Mouse (Mus musculus) gastrocnemius, postnatal 36 days (tissue): ENCODE results near the gene Ptprd. TPM values are rescaled to one million over a fixed set of nuclear protein-coding genes. Genes with fewer than 3 reads are reported as not detected.

Source experiments
- DNase-seq, 2 experiments: peaks; one replicate each; pipeline ENCODE4 v3.0.0; 2022
- intact Hi-C: fragments of 180-260 bp; cut with DNase I; formaldehyde crosslinking; loops from one replicate; pipeline ENCODE4 v1.15.1; 2025
- long read RNA-seq, 2 experiments: library from polyadenylated mRNA; stranded (forward); transcript quantifications; one replicate each; pipeline ENCODE4 v2.0.0; 2021
- total RNA-seq, 2 experiments: library from RNA; stranded (reverse); gene quantifications; 2 replicates each; pipeline ENCODE4 v1.2.3; 2021

The Ptprd gene
- total RNA-seq = 1 to 10 TPM; 5.2 to 6.7 TPM
- long read RNA-seq, experiment 1, partial matches to known transcripts = 0 of 2 reads
- long read RNA-seq, experiment 1, other reads (novel, unspliced or antisense) = 2 of 2 reads
- long read RNA-seq, experiment 2, partial matches to known transcripts = 0 of 1 reads
- long read RNA-seq, experiment 2, other reads (novel, unspliced or antisense) = 1 of 1 reads

DNA sequence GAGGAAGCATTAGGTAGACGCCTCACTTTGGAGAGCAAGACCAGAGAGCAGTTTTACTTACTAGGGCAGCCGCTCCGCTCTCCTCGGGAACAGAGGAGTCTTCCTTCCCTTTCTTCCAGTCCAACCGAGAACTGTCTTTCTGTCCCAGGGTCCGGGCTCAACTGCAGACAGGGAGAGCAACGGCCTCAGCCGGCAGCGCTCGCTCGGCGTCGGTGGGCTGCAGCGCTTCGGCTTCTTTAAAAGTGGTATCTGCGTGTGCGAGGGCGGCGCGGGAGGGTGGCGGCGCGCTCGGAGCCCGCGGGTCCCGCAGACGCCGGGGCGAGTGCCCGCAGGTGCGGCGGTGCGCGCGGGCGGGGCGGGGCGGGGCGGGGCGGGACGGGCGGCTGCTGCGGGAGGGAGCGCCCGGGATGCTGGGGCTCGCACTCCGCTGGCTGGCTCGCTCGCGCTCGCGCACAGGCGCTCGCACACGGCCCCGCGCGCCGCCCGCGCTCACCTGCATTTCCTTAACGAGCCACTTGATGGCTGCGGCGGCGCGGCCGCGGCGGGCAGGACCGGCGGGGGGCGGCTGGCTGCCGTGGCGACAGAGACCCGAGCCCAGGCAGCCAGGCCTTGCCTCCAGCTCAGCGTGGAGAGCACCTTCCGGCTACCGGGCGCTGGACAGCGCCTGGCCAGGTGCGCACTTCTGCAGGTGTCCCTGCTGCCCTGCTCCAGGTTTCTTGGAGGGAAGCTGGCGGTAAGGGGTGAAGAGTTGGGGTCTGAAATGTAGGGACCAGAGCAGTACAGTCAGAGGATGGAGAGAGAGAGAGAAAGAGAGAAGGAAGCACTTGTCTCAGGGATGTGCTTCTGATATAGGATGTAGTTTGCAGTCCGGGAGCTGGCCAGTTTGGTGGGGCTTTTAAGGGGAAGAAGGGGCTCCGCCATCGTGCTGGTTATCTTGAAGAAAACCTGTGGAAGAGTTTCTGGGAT lies at the start of gene Ptprd:
Gene Ptprd, minus strand, starts transcription at position 433 of the 966 bp plus-strand sequence.
- intact Hi-C loops = no loop called here

DNA sequence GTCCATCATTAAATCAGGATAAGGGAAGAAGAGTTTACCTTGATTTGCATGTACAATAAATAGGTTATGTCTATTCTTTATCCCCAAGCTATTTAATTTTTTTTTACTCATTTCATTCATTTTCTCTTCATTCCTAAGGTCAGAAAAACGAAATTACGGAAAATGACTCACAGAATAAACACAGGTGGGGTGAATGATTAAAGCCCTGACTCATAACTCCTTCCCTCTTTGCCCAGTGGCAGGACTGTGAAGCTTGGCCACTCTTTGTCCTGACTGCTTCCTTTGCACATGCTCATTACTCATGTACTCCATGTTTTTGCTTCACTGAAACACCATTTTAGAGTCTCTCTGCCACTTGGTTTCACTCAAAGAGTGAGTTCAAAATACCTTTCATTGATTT lies 24.1 kb upstream of the Ptprd start:
- intact Hi-C loops = no loop called here
- DNase-seq = no peak

More for the DNA sequence above, at the start of gene Ptprd:
- no peak for DNase-seq

GRCm38 (mm10) chr4:78235316-78235715 lies 23.6 kb upstream of the Ptprd start:
- intact Hi-C loops = no loop called here
- DNase-seq = no peak

- DNase-seq = no peak
- intact Hi-C loops = no loop called here
These were observed 22.9 kb upstream of the Ptprd start for GRCm38 (mm10) chr4:78234681-78235080.

DNA sequence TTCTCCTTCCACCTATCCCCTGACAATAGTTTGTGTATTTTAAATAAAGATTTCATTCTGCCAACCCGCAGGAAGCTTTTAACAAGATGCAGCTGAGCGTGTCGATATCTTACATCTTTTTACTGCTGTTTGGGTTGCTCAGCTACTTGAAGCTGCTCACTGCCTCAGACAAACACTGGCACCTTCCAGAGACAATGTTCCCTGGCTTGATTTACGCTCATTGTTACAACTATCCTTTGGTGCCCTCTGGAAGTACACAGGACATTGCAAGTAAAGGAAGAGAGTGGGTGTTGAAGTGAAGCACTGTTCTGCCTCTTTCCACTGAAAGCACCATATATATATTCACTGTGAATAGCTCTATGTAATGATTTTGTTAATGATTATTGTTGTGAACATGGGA lies 2.2 kb upstream of the Ptprd start:
- no peak for DNase-seq
- intact Hi-C loops = no loop called here

GRCm38 (mm10) chr4:78212941-78213340 lies 1.2 kb upstream of the Ptprd start:
- intact Hi-C loops = no loop called here
- DNase-seq = no peak

DNA sequence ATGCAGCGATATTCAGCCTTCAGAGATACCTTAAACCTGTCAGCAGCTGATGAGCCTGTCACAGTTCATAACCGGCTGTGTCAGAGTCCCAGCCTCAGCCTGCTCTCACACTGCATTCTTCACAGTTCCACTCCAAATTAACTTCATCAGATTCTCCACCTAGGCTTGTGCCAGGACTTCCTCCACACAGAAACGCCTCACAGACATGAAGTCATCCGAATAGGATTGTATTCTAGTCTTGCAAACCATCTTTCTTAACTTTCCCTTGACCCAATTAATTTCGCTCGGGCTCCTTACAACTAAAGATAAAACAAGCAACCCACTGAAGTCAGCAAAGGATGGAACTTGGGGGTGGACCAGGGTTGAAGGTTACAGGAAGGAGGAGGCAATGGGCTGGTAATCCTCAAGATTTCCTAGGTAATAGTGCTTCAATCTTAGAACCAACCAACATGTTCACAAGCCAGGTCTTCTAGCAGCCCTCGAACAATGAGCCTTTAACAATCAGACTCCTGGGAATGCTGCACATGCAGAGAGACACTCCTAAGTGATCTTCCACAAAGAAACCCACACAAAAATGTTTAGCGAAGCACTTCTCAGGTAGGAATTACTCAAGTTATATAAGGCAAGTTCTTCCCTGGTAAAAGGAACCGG lies 758 bp downstream of the Ptprd start:
- intact Hi-C loops = no loop called here
- no peak for DNase-seq

- no peak for DNase-seq
- intact Hi-C loops = no loop called here
These were observed 6.7 kb downstream of the Ptprd start for GRCm38 (mm10) chr4:78205018-78205417.

DNA sequence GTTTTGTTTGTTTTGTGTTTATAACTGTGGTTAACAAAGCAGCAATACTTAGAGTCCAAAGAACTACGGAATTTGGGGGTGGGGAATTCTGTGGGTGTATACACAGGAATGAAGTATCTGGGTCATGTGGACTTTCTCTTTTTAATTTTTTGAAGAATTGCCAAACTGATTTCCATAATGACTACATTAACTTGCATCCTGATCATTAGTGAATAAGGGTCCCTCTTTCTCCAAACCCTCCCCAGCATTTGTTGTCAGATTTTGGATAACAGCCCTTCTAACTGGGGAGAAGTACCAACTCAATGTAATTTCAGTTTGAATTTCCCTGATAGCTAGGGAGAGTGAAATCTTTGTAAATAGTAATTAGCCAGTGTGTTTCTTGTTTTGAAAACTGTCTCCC lies 43.3 kb downstream of the Ptprd start:
- intact Hi-C loops = no loop called here
- no peak for DNase-seq

GRCm38 (mm10) chr4:78160451-78160850 lies 51.3 kb downstream of the Ptprd start:
- intact Hi-C loops = no loop called here
- no peak for DNase-seq

DNA sequence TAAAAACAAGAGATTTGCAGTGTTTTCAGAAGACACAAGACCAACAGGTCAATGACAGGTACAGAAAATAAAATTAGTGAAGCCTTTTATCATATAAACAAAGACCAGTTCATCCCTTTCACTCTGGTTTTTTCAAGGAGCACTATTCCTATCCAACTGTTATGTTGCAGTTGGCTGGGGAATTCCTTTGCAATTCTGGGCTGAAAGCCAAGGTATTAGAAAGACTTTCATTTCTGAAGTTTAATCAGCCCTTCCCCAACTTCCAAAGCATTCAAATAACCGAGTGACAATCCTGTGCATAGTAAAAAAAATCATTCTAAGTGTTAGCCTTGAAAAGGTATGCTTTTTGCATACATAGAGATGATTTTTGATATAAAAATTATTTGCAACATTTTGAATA lies 61.2 kb downstream of the Ptprd start:
- intact Hi-C loops = no loop called here
- DNase-seq = no peak

- DNase-seq = no peak
- intact Hi-C loops = no loop called here
These were observed 69.0 kb downstream of the Ptprd start for GRCm38 (mm10) chr4:78142767-78143148.

GRCm38 (mm10) chr4:78142088-78142766 lies 69.5 kb downstream of the Ptprd start:
- no peak for DNase-seq
- intact Hi-C loops = no loop called here

DNA sequence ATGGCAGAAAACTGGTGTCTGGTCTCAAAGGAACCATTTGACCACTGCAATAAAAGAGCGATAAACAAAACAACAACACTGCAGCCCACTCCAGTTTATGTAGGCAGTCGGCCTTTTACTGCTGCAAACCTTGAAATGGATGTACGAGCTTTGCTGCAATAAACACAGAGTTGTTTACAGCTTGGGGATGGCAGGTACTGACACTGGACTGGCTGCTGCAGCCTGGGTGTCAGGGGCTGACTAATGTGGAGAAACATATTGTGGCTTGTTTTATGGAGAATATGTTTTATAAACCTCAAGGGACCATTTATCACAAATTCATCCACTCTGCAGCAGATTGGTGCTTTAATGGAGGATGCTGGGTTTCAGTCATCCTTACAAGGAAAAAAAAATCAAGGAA lies 100.9 kb downstream of the Ptprd start:
- DNase-seq = no peak
- intact Hi-C loops = no loop called here

GRCm38 (mm10) chr4:78097526-78097925 lies 114.2 kb downstream of the Ptprd start:
- no peak for DNase-seq
- intact Hi-C loops = no loop called here

DNA sequence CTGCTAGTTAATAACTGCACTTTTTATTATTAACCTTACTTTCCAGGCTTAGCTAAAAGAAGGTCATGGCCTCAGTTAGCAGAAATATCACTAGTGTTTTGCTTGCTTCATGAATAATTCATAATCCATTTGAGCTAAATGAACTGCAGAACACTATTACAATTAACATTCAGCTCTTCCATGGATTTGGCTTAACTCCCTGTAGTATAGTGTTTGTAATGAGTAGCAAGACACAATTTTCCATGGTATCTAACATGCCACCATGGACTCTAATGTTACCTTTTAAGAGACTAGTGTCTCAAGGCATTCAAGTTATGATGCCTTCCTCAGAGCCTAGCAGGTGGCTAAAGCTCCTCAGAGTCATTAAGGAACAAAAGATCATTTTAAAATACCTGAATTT lies 129.0 kb downstream of the Ptprd start:
- intact Hi-C loops = no loop called here
- no peak for DNase-seq

- DNase-seq = no peak
- intact Hi-C loops = no loop called here
These were observed 134.3 kb downstream of the Ptprd start for GRCm38 (mm10) chr4:78077499-78077898.

GRCm38 (mm10) chr4:78077087-78077486 lies 134.7 kb downstream of the Ptprd start:
- intact Hi-C loops = no loop called here
- no peak for DNase-seq

GRCm38 (mm10) chr4:78038401-78038800 lies 173.4 kb downstream of the Ptprd start:
- intact Hi-C loops = no loop called here

GRCm38 (mm10) chr4:78002065-78002464 lies 209.7 kb downstream of the Ptprd start:
- DNase-seq = no peak
- intact Hi-C loops = no loop called here

More at GRCm38 (mm10) chr4:78038401-78038800, 173.4 kb downstream of the Ptprd start:
- no peak for DNase-seq

DNA sequence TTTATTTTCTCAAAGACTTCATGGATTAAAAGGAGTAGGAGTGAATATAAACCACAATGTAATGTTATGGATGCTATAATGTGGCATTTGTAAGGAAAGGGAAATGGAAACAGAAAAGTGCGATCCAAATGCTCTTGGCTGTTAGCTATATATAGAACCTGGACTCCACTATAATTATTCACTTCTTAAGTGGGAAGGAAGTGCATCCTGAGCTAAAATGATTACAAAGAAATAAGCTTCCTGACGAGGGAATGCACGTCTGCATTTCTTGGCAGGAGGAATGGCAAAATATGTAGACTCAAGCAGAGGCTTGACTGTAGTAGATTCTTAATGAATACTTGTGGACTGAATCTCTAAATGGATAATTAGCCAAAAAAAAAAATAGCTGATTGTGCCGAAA lies 219.1 kb downstream of the Ptprd start:
- intact Hi-C loops = no loop called here
- no peak for DNase-seq
